Mouse (Mus musculus) kidney, adult 2 months (tissue): Measurements from ENCODE around the gene Ankrd13b. TPM values are rescaled to one million over a fixed set of nuclear protein-coding genes. Genes with fewer than 3 reads are reported as not detected.

ENCODE experiments used
- DNase-seq: peaks from one replicate; pipeline ENCODE4 v3.0.0; 2021
- H3K27ac ChIP-seq: fragments of 200-500 bp; 2 replicates; pipeline ENCODE4 v1.5.1; 2012; ENCODE audit warnings: low read depth, low read length, control low read depth, inconsistent platforms; ENCODE audit not compliant: insufficient read depth
- H3K27me3 ChIP-seq: fragments of 200-500 bp; replicated peaks from 2 replicates; pipeline ENCODE4 v1.6.1; 2012; ENCODE audit warnings: mild to moderate bottlenecking, moderate library complexity, low read length, inconsistent platforms; ENCODE audit not compliant: control insufficient read depth, insufficient read depth
- H3K36me3 ChIP-seq: fragments of 200-500 bp; 2 replicates; pipeline ENCODE4 v1.6.1; 2012; ENCODE audit warnings: mild to moderate bottlenecking, moderate library complexity, low read length, inconsistent platforms; ENCODE audit not compliant: control insufficient read depth, insufficient read depth
- H3K4me1 ChIP-seq: fragments of 200-500 bp; 2 replicates; pipeline ENCODE4 v1.6.1; 2011; ENCODE audit warnings: low read length; ENCODE audit not compliant: control insufficient read depth, insufficient read depth
- H3K4me3 ChIP-seq: fragments of 200-500 bp; 2 replicates; pipeline ENCODE4 v1.5.1; 2011; ENCODE audit warnings: mild to moderate bottlenecking, low read depth, low read length, control low read depth; ENCODE audit not compliant: insufficient read depth
- CTCF ChIP-seq: fragments of 200-500 bp; conservative IDR thresholded peaks from 2 replicates; pipeline ENCODE4 v1.5.1; 2011; ENCODE audit warnings: low read depth, mild to moderate bottlenecking, control low read depth, low read length, moderate library complexity, mixed read lengths; ENCODE audit not compliant: insufficient read depth, insufficient read length
- POLR2A ChIP-seq: fragments of 200-500 bp; IDR thresholded peaks from one replicate; pipeline ENCODE4 v1.6.1; 2011; ENCODE audit warnings: low read depth, low read length, control low read depth
- WGBS: fragments of 180-500 bp; shearing (Covaris S2); methylation state at CpG from one replicate; pipeline ENCODE4 v1.1.7; 2018; 5-methylcytosine and 5-hydroxymethylcytosine counted together
- polyA plus RNA-seq: library from polyadenylated mRNA; depleted of rRNA; stranded (reverse); fragments of >200 nt; gene quantifications from 2 replicates; pipeline ENCODE4 v1.2.3, GENCODE M21; 2012; rRNA removed

Gene Ankrd13b
- polyA plus RNA-seq, 1 experiment = 22.3 TPM

GRCm38 (mm10) chr11:77444939-77445338, 44.5 kb downstream of the Ankrd13b start:
- peak; percentile 78 for DNase-seq
- no peak overlapping the region for H3K4me3 ChIP-seq
- 24% methylated on average over 2 of the region's 2 CpGs for WGBS
- H3K27ac ChIP-seq = no peak overlapping the region
- H3K27me3 ChIP-seq = no peaks in the 10 kb centered on the region
- peaks cover 7% of the 10 kb centered on the region for H3K4me1 ChIP-seq
- H3K36me3 ChIP-seq = peaks cover 3% of the 10 kb centered on the region; the same call in 1 of the 2 replicates
- no peak for TF ChIP-seq CTCF

- TF ChIP-seq POLR2A = no peak
- TF ChIP-seq CTCF = no peak
Measured at GRCm38 (mm10) chr11:77442186-77443170, 47.0 kb downstream of the Ankrd13b start.

GRCm38 (mm10) chr11:77441020-77441419, 48.5 kb downstream of the Ankrd13b start:
- no peak for TF ChIP-seq POLR2A
- no peak for TF ChIP-seq CTCF
- H3K4me3 ChIP-seq = no peak overlapping the region
- peaks cover 4% of the 10 kb centered on the region for H3K4me1 ChIP-seq
- no peaks in the 10 kb centered on the region for H3K27me3 ChIP-seq
- DNase-seq = no peak
- H3K36me3 ChIP-seq = no peaks in the 10 kb centered on the region; the same call in 1 of the 2 replicates
- H3K27ac ChIP-seq = no peak overlapping the region
- 70% methylated on average over 8 of the region's 8 CpGs for WGBS

More at GRCm38 (mm10) chr11:77442186-77443170, 47.0 kb downstream of the Ankrd13b start:
- WGBS = 35% methylated on average over 7 of the region's 7 CpGs
- Histone ChIP-seq H3K27me3 (no peaks in the 10 kb centered on the region), H3K4me1 (peaks cover 7% of the 10 kb centered on the region), H3K27ac (peak overlapping the region; percentile 81), H3K4me3 (no peak overlapping the region), H3K36me3 (no peaks in the 10 kb centered on the region; the same call in 1 of the 2 replicates)
- peak; percentile 81 for DNase-seq

- Histone ChIP-seq H3K4me1 (peaks cover 4% of the 10 kb centered on the region), H3K36me3 (no peaks in the 10 kb centered on the region; the same call in 1 of the 2 replicates), H3K4me3 (no peak overlapping the region), H3K27me3 (no peaks in the 10 kb centered on the region), H3K27ac (no peak overlapping the region)
- TF ChIP-seq CTCF (no peak), POLR2A (no peak)
- no peak for DNase-seq
- 84% methylated on average over 9 of the region's 9 CpGs for WGBS
Measured at GRCm38 (mm10) chr11:77440081-77440480, 49.4 kb downstream of the Ankrd13b start.

- 98% methylated on average over 2 of the region's 2 CpGs for WGBS
- H3K27me3 ChIP-seq = no peaks in the 10 kb centered on the region
- no peak for TF ChIP-seq CTCF
- no peak for TF ChIP-seq POLR2A
- H3K27ac ChIP-seq = no peak overlapping the region
- DNase-seq = no peak
- no peak overlapping the region for H3K4me3 ChIP-seq
- H3K36me3 ChIP-seq = no peaks in the 10 kb centered on the region; the same call in 1 of the 2 replicates
- no peaks in the 10 kb centered on the region for H3K4me1 ChIP-seq
Measured at GRCm38 (mm10) chr11:77437026-77437425, 52.5 kb downstream of the Ankrd13b start.

GRCm38 (mm10) chr11:77428446-77428845, 61.0 kb downstream of the Ankrd13b start:
- Histone ChIP-seq H3K27me3 (no peaks in the 10 kb centered on the region), H3K4me1 (no peaks in the 10 kb centered on the region), H3K27ac (no peak overlapping the region), H3K36me3 (no peaks in the 10 kb centered on the region; the same call in 1 of the 2 replicates), H3K4me3 (no peak overlapping the region)
- no peak for DNase-seq
- WGBS = 59% methylated on average over 1 of the region's 1 CpGs
- no peak for TF ChIP-seq CTCF
- no peak for TF ChIP-seq POLR2A

- Histone ChIP-seq H3K36me3 (peaks cover 4% of the 10 kb centered on the region), H3K4me1 (0 out of 2 replicates have a peak, but pooled peaks cover 2% of the 10 kb centered on the region), H3K27me3 (no peaks in the 10 kb centered on the region), H3K4me3 (no peak overlapping the region), H3K27ac (no peak overlapping the region)
- TF ChIP-seq CTCF (no peak), POLR2A (no peak)
- 68% methylated on average over 4 of the region's 4 CpGs for WGBS
- DNase-seq = no peak
Measured at GRCm38 (mm10) chr11:77423175-77423859, 66.2 kb downstream of the Ankrd13b start.

Other genes starting within 250 kb of the Ankrd13b start
- 4.4 and 7.9 TPM in 2 replicates for gene Coro6, start 27.3 kb downstream of the Ankrd13b start, polyA plus RNA-seq
- 53.2 and 58.5 TPM in 2 replicates for gene Git1, start 3.9 kb upstream of the Ankrd13b start, polyA plus RNA-seq
- gene Abhd15, start 25.4 kb upstream of the Ankrd13b start, polyA plus RNA-seq = 2.7 and 3.2 TPM in 2 replicates
- gene Trp53i13, start 26.3 kb upstream of the Ankrd13b start, polyA plus RNA-seq = 19.4 and 24.4 TPM in 2 replicates
- not detected in 2 replicates for gene Gm10392, start 29.5 kb upstream of the Ankrd13b start, polyA plus RNA-seq
- 4.7 and 6.9 TPM in 2 replicates for gene Taok1, start 118.1 kb upstream of the Ankrd13b start, polyA plus RNA-seq
- gene Nufip2, start 196.5 kb upstream of the Ankrd13b start, polyA plus RNA-seq = 10.8 and 13.5 TPM in 2 replicates
- gene Cryba1, start 235.6 kb upstream of the Ankrd13b start, polyA plus RNA-seq = not detected in 2 replicates